Mouse (Mus musculus) kidney, adult 9 months (tissue): ENCODE results near the gene Mindy4.

Experiments
- DNase-seq: peaks from one replicate; pipeline ENCODE4 v3.0.0; 2022

Mindy4 gene

DNA sequence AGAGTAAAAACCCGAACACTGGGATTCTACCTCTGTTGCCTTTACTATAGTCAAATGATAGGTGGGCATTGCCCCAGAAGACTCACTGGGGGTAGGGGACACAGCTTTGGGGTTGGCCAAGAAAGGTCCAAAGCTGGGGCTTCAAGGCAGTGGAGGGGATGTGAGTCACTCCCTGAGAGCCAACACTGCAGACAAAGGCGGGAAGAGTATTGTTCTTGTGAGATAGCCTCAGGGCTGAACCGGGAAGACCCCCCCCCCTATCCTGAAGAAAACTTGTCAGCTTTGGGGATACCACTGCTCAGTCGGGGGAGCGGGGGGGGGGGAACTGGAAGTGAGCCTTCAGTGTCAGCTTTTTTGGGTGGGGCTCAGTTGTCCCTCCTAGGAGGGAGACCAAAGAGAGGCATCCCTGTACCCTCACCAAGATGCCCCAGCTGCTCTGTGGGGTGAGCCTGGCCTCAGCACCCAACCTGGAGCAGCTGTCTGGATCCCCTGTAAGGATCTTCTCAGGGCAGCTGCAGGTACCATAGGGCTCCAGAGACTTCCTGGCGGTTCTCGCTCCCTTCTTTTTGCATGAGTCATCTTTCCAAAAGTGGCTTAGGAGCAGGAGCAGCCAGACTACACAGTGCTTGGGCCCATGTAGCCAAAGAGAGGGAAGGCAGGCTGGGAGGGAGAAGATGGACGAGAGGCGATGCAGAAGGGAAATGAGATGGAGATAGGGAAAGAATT lies 141.3 kb downstream of the Mindy4 start:
- DNase-seq, result no peak

- DNase-seq, result no peak
Measured at GRCm38 (mm10) chr6:55345264-55345663, 142.1 kb downstream of the Mindy4 start.

DNA sequence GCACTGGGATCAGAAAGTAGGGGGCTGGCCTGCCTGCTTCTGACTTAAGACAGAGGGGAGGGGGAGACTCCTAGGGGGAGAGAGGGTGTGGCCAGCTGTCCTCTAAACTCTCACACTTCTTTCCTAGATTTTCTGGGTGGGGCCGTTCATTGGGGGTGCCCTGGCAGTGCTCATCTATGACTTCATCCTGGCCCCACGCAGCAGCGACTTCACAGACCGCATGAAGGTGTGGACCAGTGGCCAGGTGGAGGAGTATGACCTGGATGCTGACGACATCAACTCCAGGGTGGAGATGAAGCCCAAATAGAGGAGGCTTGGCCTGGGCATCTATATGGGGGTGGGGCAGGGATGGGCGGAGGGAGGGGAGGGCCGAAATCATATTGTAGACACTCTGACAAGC lies 143.3 kb downstream of the Mindy4 start:
- DNase-seq, result no peak

DNA sequence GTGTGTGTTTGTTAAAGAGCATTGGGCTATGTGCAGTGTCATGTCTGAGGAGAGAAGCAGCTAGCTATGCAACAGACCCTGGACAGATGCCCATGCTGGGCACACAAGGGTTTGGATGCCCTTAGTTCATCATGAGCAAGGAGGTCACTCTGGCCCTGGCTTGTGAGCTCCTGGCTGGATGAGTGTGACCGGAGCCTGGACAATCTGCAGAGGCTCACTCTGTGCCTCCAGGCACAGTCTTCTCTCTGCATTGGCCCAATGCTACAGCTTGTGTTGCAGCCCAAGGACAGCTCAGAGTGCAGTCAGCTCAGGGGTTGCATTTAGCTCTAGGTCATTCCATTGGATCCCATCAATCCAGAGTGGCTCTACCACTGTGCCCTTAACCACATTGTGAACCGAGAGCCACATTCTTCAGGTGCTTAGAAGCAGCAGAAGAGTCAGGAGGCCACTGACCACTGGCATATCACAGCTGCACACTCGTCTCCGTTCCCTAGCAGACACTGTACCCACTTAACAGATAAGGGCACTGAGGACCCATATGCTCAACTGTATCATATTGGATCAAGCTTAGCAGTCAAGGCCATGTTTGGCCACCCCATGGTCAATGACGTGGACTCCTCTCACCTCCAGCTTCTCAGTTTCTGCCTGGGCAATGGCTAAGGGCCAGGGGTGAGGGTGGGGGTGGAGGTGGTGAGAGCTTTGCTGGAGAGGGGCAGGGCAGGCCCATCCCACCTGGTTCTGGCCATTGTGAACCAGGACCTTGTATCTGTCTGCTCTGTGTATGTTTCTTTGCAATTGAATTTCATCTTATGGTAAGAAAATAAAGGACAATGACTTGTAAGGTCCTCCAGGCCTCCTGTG lies 144.8 kb downstream of the Mindy4 start:
- peak; percentile 14 for DNase-seq

- peak; percentile 3 for DNase-seq
Measured at GRCm38 (mm10) chr6:55349231-55349630, 146.0 kb downstream of the Mindy4 start.

DNA sequence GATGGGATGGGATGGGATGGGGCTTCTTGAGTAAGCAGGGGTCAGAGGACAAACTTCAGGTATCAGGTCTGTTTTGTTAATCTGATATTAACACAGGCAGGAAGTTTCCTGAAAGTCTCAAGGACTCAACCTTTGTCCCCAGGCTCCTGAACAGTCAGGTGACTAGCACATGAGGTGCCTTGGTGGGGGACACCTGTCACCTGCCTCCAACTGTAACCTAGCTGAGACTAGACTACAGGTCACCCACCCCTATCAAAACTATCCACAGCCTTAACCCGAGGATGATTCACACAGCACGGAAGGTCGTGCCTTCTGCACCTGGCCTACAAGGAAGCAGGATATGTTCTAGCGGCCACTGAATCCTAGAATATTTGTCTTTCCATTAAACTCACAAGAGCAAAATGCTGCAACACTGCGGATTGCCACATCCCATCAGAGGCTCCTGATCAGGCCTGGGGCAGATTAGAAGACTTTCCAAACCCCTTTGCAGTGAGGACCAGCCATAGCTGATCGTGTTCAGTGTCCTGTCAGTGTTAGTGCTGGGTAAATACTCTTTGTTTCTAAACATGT lies 147.3 kb downstream of the Mindy4 start:
- DNase-seq, result peak; percentile 19

GRCm38 (mm10) chr6:55351712-55352111 lies 148.5 kb downstream of the Mindy4 start:
- DNase-seq, result peak; percentile 60

- DNase-seq, result peak; percentile 47
Measured at GRCm38 (mm10) chr6:55353711-55354445, 150.7 kb downstream of the Mindy4 start.

- DNase-seq, result no peak
Measured at GRCm38 (mm10) chr6:55354456-55355117, 151.4 kb downstream of the Mindy4 start.

- DNase-seq, result no peak
Measured at GRCm38 (mm10) chr6:55355575-55355974, 152.4 kb downstream of the Mindy4 start.

DNA sequence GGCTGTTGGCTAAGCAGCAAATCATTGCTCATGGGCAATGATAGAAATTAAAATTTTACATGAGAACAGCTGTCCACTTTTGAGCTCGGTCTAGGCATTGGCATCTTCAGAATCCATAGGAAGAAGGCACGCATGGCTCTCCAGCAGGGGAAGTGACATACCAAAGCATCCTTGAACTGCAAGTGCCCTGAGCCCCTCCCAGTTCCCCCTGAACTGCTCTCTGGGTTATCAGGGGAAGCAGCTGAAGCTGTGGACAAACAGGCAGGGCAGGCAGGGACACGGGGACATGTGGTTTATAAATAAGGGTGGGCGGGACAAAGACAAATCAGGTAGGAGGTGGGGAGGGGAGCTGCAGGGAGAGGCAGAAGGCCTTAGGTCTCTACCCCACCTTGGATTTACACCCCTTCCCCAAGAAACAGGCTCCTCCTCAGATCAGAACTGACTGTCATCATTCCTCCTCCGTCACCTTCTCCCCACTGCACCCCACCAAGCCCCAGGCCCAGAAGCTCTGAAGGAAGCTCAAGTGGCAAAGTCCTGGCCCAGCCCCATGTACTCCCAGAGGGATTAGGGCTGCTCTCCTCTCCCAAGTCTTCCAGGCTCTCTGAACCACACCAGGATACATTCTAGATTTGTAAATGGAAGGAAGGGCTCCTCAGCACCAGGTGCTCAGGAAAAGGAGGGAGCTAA lies 153.0 kb downstream of the Mindy4 start:
- DNase-seq, result no peak

- no peak for DNase-seq
Measured at GRCm38 (mm10) chr6:55356976-55357635, 153.9 kb downstream of the Mindy4 start.

- peak; percentile 91 for DNase-seq
Measured at GRCm38 (mm10) chr6:55357636-55358031, 154.5 kb downstream of the Mindy4 start.

DNA sequence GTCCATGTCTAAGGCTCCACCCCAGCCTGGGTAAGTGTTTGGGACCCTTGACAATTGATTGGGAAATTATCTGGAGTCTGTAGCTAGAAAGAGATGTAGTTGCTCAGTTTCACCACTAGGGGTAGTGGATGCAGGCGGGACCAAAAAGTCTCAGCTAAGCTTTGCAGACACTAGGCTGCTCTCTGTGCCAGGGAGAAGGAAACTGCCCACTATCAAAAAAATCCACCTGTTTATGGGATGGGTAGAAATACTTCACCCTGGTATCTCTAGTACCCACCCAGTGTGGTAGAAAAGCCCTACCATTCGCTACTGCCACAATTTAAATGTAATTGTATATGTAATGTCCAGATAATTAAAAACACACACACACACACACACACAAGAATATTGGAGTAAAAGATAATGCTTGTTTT lies 155.6 kb downstream of the Mindy4 start:
- DNase-seq, result no peak

DNA sequence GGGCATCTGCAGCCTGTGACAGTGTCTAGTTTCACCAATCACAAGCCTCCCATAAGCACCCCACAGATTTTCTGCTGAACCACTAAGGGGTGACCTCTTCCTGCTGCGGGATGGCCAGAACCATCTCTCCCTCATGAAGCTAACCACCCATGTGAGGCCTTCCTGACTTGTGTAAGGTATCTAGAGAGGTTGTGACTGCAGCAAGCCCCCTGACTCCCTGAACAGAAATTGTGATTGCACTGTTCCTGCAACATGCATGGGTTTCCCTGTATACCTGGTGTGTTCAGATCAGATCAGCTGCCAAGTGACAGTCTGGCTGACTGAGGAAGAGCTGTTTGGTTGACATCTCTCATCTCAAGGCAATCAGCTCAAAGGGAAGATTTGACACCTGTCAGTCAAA lies 159.5 kb downstream of the Mindy4 start:
- DNase-seq, result no peak

GRCm38 (mm10) chr6:55367126-55367525 lies 163.9 kb downstream of the Mindy4 start:
- no peak for DNase-seq
